Mouse (Mus musculus) spleen, adult 18-20 months (tissue): ENCODE results near the gene Ctsf.
"Not testable (repeated sequence)": the region's sequence is repeated elsewhere in the genome, so short reads cannot be mapped to it uniquely, and the experiment has no call there.

ENCODE experiments used
- DNase-seq, 2 experiments: peaks; one replicate each; pipeline ENCODE4 v3.0.0; 2022; ENCODE audit warnings: mixed read lengths in 2 of 2

Gene Ctsf

DNA sequence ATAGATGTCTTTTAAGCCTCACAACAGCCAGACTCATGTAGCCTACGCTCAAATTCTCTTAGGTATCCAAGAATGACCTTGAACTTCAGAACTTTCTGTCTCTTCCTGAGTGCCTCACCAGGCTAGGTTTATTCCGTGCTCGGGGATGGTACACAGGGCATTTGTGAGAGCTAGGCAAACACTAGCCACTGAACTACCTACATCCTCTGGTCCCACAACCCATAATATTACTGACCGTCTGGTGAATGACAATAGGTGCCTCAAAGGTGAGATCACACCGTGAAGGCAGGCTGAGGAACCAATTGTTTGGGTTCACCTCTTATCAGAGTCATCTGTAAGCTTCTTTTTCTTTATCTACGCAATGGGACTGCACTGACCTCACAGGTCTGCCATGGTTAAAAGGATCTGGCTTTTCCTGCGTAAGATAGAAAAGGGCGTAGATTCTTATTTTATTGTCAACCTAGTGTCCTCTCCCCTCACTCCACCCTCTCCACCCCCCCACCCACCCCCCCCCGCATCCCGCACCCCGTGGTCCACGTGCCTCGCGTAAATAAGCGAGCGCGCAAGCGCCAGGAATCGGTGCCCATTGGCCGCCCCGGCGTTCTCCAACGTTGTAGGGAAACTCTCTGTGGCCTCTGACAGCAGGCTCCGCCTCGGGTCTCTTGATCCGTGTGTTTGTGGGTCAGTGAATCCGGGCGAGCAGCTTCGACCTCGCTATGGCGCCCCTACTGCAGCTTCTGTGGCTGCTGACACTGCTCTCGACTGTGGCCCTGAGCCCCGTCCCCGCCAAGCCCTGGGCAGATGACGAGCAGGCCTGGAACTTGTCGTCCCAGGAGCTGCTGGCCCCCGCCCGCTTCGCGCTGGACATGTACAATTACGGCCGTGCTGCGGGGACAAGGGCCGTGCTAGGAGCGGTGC is at the start of gene Ctsf:
TSS of gene Ctsf (plus strand) at position 579 of the 918 bp plus-strand sequence.
- DNase-seq: peak; percentile 30 to 35

DNA sequence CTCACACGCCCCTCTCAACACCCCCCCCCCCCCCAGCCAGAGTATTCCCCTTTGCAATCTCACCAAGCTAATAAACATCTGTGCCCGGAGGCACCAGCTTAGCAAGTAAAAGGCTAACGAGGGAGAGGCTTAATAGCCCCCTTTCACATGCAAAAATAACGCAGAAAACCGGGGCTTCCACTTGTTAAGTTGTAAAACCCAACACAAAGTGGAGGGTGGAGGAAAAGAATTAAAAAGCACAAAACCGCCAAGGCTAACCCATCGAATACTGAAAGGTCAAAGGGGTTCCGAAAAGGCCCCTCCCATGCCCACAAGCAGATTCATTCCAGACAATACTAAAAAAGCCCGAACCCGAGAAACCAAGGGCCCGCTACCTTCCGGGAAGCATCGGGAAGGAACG is 44.6 kb upstream of the Ctsf start:
- DNase-seq: no peak

- DNase-seq: no peak
Observed at GRCm38 (mm10) chr19:4810746-4811062, 44.2 kb upstream of the Ctsf start.

- DNase-seq: peak; percentile 94 to 95
Observed at GRCm38 (mm10) chr19:4811063-4811908, 43.6 kb upstream of the Ctsf start, which contains the start of the genes Gm21992 and Rbm14. TSS of gene Gm21992 (minus strand) at chr19:4811612. TSS of gene Rbm14 (minus strand) at chr19:4811634.

- no peak for DNase-seq
Observed at GRCm38 (mm10) chr19:4811909-4812242, 43.1 kb upstream of the Ctsf start.

- DNase-seq: not testable (repeated sequence)
Observed at GRCm38 (mm10) chr19:4812334-4812949, 42.5 kb upstream of the Ctsf start.

GRCm38 (mm10) chr19:4813015-4813414 is 41.9 kb upstream of the Ctsf start:
- no peak for DNase-seq

GRCm38 (mm10) chr19:4817182-4817835 is 37.6 kb upstream of the Ctsf start:
- no peak for DNase-seq

DNA sequence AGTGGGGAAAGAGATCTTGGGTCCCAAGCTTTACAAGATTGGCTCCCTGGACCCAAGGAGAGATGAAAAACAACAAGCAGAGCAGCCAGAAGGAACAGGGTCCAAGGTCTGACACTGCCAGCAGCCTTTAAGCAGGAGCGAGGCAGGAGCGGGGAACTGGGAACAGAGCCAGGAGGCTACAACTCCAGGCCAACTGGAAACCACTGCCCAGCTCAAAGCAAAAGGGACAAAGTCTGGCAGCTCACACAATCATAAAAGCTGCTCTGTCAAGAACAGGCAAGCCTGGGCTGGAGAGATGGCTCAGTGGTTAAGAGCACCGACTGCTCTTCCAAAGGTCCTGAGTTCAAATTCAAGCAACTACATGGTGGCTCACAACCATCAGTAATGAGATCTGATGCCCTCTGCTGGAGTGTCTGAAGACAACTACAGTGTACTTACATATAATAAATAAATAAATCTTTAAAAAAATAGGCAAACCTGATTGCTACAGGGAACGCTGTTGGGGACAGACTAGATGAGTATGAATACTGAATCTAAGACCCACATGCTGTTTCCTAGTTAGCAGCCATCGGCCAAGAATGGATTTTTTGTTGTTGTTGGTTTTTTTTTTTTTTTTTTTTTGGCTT is 34.1 kb upstream of the Ctsf start:
- DNase-seq: no peak

- no peak for DNase-seq
Observed at GRCm38 (mm10) chr19:4828444-4829114, 26.4 kb upstream of the Ctsf start.

DNA sequence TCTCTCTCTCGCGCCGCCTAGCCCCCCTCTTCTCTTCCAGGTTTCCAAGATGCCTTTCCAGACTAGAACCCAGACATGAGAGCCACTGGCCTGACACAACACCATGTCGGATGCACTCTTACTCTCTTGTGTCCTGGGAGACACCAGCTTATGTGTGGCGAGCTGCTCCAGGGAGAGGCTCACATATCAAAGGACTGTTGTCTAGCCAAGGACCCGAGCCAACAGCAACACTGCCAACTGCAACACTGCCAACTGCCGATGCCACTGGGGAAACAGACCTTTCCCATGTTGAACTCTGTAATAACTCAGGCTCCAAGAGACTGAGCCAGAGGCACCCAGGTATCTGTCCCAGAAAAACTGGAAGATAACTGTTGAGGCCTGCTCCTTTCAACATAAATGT is 25.8 kb upstream of the Ctsf start:
- no peak for DNase-seq

DNA sequence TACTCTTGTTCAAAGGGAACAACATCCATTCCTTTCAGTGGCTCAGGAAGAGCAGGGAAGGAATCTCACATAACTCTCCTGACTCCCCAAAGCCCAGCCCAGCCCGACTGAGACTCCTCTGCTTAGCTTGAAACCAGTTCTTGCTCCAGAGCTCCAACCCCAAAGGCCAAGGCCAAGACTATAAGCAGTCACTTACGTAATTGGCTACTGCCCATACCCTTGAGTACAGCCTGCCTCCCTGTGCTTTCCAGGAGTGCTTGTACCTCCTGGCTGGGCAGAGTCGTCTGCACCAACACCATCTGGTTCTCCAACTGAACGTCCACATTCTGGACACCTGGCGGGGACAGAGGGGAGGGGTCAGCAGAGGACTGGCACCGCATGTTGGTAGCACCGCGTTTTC is 21.0 kb upstream of the Ctsf start:
- DNase-seq: no peak

DNA sequence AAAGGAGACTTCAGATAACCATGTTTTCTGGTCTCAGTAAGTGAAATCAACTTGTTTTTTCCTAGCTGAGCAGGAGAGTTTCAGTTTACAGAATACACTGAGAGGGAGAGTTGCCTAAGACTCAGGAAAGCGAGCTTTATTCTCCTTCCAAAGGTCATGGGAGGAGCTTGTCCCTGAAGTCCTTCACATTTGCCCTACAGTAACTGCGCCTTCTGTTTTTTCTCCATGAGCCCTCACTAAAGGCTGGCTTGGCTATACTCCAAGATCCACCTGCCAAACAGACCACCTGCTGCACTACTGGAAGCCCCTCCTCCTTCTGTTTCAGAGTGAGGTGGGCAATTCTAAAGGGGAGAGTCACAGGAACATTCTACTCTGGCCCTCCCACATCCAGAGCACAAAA is 18.8 kb upstream of the Ctsf start:
- no peak for DNase-seq

DNA sequence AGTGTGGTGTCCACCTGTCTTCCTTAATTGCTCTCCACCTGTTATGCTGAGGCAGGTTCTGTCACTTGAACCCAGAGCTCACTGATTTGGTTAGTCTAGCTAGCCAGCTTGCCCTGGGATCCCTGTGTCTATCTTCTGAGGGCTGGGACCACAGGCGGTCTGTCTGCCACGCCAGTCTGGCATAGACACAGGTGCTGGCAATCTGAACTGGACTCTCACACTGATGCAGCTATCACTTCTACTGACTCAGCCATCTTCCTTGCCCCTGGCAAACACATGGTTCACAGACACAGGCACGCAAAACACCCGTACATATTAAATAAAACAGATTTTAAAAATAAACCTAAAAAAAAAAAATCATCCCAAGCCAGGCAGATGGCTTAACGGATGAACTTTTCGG is 17.9 kb upstream of the Ctsf start:
- DNase-seq: no peak

- no peak for DNase-seq
Observed at GRCm38 (mm10) chr19:4838526-4839140, 16.3 kb upstream of the Ctsf start.

DNA sequence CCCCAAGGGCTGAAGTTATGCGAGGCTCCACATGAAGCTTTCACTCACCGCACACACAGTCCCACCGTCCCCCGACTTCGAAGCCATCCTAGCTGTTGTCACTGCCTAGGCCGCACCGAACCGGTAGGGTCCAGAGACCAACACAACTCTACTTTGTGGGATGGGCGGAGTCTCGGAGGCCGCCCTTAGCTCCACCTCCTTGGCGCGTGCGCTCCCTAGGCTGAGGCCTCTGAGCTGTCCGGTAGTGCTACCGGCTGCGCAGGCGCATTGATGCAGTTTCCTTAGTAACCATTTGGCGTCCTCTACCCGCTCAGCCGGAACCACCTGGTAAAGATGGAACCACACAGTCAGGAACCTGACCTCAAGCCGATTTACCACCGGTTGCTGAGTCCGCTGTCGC is 15.8 kb upstream of the Ctsf start, which contains the start of the genes Ccs and Ccdc87:
TSS of gene Ccs (minus strand) at position 184 of the 400 bp plus-strand sequence.
TSS of gene Ccdc87 (plus strand) at position 218 of the 400 bp plus-strand sequence.
- DNase-seq: peak; percentile 89 to 92

- DNase-seq: no peak
Observed at GRCm38 (mm10) chr19:4840848-4841247, 14.1 kb upstream of the Ctsf start.

- no peak for DNase-seq
Observed at GRCm38 (mm10) chr19:4842611-4843010, 12.3 kb upstream of the Ctsf start.

DNA sequence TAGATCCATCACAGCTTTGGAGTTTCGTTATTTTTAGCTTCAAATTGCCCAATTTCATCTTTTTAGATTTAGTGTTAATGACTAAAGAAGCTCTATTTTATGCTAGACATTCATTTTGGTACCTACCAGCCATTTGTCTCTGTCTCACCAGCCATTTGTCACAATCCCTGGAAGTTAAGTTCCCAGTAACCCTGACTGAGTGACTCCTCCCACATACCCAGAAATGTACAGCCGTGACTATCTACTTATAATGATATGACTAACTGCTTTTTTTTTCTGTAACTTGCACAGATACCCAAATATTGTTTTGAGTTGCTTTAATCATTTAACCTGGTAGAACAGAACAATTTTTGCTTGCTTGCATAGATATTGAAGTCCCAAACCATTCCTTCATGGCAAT is 9.1 kb upstream of the Ctsf start:
- DNase-seq: no peak

GRCm38 (mm10) chr19:4847490-4847889 is 7.4 kb upstream of the Ctsf start:
- DNase-seq: no peak

DNA sequence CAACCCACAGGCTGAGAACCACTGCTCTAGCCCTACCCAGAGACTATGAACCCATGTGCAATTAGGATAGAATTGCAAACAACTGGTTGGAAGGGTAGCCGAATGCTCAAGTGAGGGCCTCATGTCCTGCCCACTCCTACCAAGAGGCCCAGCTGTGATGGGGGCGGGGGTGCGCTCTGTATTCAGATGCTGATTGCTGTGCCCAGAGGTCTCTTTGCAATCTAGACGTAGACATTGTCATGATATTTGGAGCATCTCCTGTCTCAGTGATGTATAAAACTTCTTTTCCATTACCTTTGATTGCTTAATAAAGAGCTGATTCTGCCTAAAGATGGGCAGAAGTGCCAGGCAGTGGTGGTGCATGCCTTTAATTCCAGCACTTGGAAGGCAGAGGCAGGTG is 5.1 kb upstream of the Ctsf start:
- no peak for DNase-seq
